Mouse (Mus musculus) mouse trophoblast stem cell (cell line): ENCODE results near the gene Atp1b1.

ENCODE experiments used
- in situ Hi-C, 2 experiments: fragments of 300-500 bp; cut with MseI, MboI; formaldehyde crosslinking; loops; 2 replicates in 1 of 2; 3 replicates in 1 of 2; pipeline ENCODE4 v1.15.1; 2025

Gene Atp1b1

DNA sequence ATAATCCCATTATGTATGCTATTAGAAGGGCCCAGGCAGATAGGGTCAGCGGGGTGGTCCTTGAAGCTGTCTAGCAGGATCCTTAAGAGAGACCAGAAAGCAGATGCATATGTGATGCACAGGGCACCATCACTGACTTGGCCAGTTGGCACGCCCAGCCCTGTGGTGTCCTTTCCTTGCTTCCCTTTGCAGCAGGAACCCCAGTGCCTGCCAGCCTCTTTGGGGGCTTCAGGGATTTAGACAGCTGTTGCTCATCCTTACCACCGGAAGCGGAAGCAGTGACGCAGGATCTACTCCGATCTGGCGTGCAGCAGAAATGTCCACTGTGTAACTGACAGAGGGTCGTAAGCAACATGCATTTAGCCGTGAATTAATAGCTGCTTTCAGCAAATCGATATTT lies 9.3 kb upstream of the Atp1b1 start:
- in situ Hi-C loops: no loop called here

- in situ Hi-C loops: no loop called here
Measured at GRCm38 (mm10) chr1:164461726-164462125, 3.6 kb upstream of the Atp1b1 start.

GRCm38 (mm10) chr1:164460921-164461697 lies 3.0 kb upstream of the Atp1b1 start:
- in situ Hi-C loops: no loop called here

DNA sequence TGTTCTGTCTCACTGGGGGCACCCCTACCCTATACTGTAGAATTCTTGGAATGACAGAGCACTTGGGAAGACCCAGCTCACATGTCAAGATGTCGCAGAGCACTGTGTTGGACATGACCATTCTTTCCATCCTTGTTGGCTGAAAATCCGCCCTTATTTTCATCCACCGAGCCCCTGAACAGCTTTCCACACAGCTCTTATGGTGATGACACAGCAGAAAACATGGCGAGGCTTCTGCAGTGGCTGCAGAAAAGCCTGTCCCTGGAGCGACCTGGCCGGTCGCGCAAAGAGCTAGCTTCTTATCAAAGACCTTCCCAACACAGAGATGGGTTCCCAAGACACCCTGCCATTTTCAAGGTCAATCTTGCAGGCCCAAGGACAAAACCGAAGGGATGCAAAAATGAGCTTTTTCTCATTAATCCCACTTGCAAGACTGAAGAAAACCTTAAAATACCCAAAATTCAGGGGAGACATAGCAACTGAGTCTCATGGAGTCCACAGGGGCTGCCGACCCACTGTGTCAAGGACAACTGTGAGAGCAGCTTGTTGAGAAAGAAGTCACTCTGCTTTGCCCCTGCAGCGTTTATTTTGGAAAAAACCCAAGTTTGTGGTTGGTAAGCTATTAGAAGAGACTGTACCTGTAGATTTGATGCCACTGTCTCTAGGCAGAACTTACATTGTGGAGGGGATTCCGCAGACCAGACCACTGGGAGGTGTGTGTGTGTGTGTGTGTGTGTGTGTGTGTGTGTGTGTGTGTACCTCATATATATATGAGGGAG lies 1.2 kb upstream of the Atp1b1 start:
- in situ Hi-C loops: no loop called here

DNA sequence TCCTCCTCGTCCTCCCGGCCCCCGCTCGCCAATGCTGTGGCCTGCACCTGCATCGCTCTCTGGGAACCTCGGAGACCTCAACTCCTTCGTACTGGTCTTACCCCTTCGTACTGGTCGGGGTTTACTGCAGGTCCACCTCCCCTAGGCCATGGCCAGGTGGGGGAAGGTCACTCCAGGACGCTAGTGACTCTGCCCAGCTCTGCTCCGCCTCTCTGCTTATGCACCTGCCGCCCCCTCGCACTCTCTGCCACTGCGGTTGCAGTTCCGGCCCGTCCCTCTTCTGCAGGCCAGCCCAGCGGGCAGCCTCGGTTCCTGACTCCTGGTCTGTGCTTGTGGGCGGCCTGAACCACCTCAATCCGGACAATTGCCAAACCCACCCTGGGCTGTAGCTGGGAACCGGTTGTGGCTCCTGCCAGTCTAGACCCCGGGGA lies 481 bp upstream of the Atp1b1 start:
- in situ Hi-C loops: no loop called here

GRCm38 (mm10) chr1:164457531-164458244 lies 467 bp downstream of the Atp1b1 start:
- in situ Hi-C loops: no loop called here

DNA sequence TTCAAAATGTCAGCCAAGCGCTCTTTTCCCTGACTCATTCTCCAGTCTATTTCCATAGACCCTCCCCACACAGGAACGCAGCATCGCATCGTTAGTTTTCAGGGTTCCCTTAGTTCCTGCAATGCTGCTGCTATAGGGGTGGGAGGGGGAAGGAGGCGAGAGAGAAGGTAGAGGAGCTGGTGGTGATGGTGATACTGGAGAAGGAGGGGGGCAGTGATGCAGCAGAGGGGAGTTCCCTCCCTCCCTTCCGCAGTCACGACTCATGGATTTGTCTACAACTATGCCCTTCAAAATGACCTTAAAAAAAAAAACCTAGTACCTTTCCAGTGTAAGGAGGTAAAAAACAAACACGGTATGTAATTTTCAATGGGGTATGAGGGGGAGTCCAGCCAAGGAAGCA lies 1.4 kb downstream of the Atp1b1 start:
- in situ Hi-C loops: no loop called here

DNA sequence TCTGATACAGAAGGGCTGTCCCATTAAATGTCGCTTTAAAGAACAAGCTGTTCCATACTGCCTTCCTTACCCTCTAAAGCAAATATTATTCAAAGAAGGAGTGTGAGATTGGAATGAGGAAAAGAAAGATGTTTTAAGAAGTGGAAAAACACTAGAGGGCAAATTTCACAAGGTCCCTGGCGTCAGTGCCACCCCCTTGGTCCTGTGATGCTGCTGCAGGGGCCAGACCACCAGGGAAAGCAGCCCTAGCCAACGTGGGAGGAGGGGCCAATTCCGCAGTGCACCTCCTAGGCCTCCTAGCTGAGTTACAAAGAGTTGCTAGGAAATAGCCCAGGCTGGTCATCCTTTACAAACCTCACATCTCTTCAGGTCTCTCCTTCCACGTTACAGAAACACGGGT lies 2.1 kb downstream of the Atp1b1 start:
- in situ Hi-C loops: no loop called here

GRCm38 (mm10) chr1:164455614-164456013 lies 2.5 kb downstream of the Atp1b1 start:
- in situ Hi-C loops: no loop called here

- in situ Hi-C loops: no loop called here
Measured at GRCm38 (mm10) chr1:164454747-164455400, 3.3 kb downstream of the Atp1b1 start.

- in situ Hi-C loops: no loop called here
Measured at GRCm38 (mm10) chr1:164453739-164454138, 4.4 kb downstream of the Atp1b1 start.

DNA sequence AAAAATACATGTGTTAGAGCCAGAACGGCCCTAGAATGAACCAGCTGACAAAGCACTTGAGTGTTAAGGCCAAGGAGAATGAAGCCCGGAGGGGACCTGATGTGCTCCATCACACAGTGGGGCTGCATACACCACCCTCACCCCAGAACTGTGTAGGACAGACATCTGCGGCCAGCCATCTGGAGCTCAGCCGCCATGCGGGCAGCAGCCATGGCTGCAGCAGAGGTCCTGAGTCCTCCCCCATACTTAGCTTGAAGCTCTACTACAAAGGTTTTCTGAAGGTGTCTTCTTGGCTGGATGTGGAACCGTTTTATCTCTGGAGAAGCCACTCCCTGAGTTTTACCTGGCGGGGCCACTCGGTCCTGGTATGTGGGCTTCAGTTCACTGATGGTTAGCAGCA lies 5.0 kb downstream of the Atp1b1 start:
- in situ Hi-C loops: no loop called here

GRCm38 (mm10) chr1:164452580-164452979 lies 5.6 kb downstream of the Atp1b1 start:
- in situ Hi-C loops: no loop called here

- in situ Hi-C loops: no loop called here
Measured at GRCm38 (mm10) chr1:164451346-164451745, 6.8 kb downstream of the Atp1b1 start.

- in situ Hi-C loops: no loop called here
Measured at GRCm38 (mm10) chr1:164450644-164451043, 7.5 kb downstream of the Atp1b1 start.

- in situ Hi-C loops: no loop called here
Measured at GRCm38 (mm10) chr1:164450231-164450630, 7.9 kb downstream of the Atp1b1 start.

DNA sequence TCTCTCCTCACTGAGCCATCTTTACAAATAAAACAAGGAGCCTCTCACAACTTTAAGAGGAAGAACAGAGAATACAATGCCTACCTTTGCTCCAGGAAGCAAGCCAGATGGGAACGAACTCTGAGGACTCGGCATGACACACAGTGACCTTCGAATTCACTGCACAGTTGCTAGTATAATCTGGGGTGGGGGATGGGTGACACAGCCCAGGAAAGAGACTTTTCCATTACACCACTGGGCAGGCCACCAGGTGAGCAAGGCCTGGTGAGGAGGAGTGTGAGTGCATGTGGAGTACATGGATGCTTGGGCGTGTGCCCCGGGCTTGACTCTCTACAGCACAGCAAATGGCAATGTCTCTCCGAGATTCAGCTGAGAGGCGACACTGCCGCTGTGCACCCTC lies 8.5 kb downstream of the Atp1b1 start:
- in situ Hi-C loops: no loop called here

GRCm38 (mm10) chr1:164447521-164447920 lies 10.6 kb downstream of the Atp1b1 start:
- in situ Hi-C loops: no loop called here

- in situ Hi-C loops: no loop called here
Measured at GRCm38 (mm10) chr1:164446535-164446934, 11.6 kb downstream of the Atp1b1 start.

- in situ Hi-C loops: no loop called here
Measured at GRCm38 (mm10) chr1:164445620-164446162, 12.5 kb downstream of the Atp1b1 start.

GRCm38 (mm10) chr1:164441408-164441974 lies 16.7 kb downstream of the Atp1b1 start:
- in situ Hi-C loops: no loop called here
